Mouse (Mus musculus) gonadal fat pad, adult 2 months (tissue): ENCODE results near the gene Ttll6. TPM values are rescaled to one million over a fixed set of nuclear protein-coding genes. Genes with fewer than 3 reads are reported as not detected.
"Not testable (repeated sequence)": the region's sequence is repeated elsewhere in the genome, so short reads cannot be mapped to it uniquely, and the experiment has no call there.

ENCODE experiments used
- DNase-seq: peaks from one replicate; pipeline ENCODE4 v3.0.0-alpha.2; 2012; ENCODE audit warnings: low read depth
- polyA plus RNA-seq: library from polyadenylated mRNA; depleted of rRNA; stranded (reverse); fragments of >200 nt; gene quantifications from 2 replicates; pipeline ENCODE4 v1.2.3, GENCODE M21; 2012; rRNA removed

The Ttll6 gene
- polyA plus RNA-seq, result 0.45 and 0.84 TPM in 2 replicates

GRCm38 (mm10) chr11:96133239-96133865 lies at the start of gene Ttll6:
Ttll6 (plus strand) TSS chr11:96133786.
- no peak for DNase-seq

- no peak for DNase-seq
Observed at GRCm38 (mm10) chr11:96087981-96088380, 45.6 kb upstream of the Ttll6 start.

GRCm38 (mm10) chr11:96091073-96091472 lies 42.5 kb upstream of the Ttll6 start:
- DNase-seq, result no peak

GRCm38 (mm10) chr11:96092674-96093291 lies 40.8 kb upstream of the Ttll6 start:
- no peak for DNase-seq

GRCm38 (mm10) chr11:96093361-96093760 lies 40.2 kb upstream of the Ttll6 start:
- no peak for DNase-seq

DNA sequence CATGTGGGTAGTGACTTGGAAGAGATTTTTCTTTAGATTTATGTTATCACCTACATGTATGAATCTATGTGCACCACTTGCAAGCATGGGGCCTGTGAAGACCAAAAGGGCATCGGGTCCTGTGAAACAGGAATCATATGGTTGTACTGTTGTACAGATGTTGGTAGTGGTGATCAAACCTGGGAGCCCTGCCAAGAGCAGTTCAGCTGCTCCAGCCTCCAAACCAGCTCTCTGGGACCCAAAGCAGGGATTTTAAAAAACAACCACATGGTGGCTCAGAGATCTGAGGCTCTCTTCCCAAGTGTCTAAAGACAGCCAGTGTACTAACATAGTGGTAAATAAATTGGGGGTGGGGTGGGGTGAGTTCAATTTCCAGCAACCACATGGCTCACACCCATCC lies 25.2 kb upstream of the Ttll6 start:
- no peak for DNase-seq

DNA sequence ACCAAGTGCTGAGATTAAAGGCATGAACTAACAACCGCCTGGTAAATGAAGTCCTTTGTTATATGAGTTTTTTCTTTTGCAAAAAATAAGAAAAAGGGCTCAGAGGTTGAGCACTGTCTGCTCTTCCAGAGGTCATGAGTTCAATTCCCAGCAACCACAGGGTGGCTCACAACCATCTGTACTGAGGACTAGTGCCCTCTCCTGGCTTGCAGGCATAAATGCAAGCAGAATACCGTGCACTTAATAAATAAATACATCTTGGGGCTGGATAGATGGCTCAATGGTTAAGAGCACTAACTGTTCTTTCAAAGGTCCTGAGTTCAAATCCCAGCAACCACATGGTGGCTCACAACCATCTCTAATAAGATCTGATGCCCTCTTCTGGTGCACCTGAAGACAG lies 22.6 kb upstream of the Ttll6 start:
- DNase-seq, result not testable (repeated sequence)

GRCm38 (mm10) chr11:96111751-96112150 lies 21.8 kb upstream of the Ttll6 start, which contains the start of gene Calcoco2:
Calcoco2 (minus strand) TSS chr11:96111964.
- DNase-seq, result no peak

DNA sequence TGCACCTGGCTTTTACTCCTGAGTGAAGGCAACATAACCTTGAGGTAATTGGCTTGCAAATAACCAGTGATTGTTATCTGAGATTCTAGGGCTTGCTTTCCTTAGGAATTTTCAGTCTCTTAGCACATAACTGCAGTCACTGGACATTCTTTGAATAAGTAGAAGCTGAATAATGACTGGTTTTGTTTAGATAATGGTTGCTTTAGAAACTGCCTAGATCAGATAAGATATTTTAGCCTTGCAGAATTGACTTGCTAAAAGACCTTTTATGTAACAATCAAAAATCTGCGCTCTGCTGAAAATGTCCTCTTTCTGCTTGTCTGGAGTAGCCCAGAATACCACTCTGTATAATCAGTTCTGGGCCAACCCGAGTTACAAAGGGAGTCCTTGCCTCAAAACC lies 19.5 kb upstream of the Ttll6 start:
- DNase-seq, result no peak

DNA sequence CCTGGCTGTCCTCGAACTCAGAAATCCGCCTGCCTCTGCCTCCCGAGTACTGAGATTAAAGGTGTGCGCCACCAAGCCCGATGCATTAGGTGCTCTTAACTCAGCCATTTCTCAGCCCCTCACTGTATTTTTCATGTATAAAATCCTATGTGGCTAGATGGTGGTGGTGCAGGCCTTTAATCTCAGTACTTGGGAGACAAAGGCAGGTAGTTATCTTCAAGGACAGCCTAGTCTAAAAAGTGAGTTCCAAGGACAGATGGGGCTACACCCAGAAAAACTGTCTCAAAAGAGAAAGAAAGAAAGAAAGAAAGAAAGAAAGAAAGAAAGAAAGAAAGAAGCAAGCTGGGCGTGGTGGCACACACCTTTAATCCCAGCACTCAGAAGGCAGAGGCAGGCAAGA lies 18.2 kb upstream of the Ttll6 start:
- no peak for DNase-seq

DNA sequence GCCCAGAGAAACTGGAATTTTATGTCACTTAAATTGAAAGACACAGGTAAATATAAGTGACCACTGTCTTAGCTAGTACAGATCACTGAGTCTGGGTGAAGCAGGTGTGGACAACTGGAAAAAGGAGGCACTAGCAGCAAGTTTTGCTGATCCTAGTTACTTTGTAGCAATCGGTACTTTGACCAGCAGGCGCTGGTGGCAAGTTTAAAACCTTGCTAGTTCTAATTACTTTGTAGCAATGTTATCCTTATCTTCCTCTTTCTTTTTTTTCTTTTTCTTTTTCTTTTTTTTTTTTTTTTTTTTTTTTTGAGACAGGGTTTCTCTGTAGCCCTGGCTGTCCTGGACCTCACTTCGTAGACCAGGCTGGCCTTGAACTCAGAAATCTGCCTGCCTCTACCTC lies 17.5 kb upstream of the Ttll6 start:
- DNase-seq, result no peak

- not testable (repeated sequence) for DNase-seq
Observed at GRCm38 (mm10) chr11:96116925-96117324, 16.7 kb upstream of the Ttll6 start.

DNA sequence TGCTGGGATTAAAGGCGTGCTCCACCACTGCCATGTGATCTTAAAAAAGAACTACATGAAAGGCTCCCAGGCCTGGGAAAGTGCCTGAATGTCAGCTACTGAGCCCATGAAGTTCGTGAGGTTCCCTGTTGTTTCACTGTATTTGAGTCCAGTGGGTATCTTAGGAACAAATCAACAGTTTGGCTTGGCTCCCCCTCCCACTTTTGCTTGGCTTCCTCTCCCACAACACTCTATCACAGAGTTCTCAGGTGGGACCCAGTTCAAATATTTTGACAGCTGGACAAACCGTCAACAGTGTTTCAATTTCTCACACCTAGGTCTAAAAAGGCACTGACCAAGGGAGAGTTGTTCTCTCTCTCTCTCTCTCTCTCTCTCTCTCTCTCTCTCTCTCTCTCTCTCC lies 14.2 kb upstream of the Ttll6 start:
- no peak for DNase-seq

DNA sequence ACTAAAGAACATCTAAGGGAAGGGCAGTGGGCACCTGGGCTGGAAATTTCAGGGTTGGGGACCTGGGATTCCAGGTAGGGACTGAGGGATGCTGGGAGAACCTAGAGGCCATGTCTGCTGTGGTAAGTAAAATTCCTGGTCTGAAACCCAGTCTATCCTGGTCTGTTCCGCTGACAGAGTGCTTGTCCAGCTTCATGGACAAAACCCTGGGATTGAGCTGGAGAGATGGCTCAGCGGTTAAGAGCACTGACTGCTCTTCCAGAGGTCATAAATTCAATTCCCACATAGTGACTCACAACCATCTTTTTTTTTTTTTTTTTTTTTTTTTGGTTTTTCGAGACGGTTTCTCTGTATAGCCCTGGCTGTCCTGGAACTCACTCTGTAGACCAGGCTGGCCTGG lies 10.8 kb upstream of the Ttll6 start:
- not testable (repeated sequence) for DNase-seq

DNA sequence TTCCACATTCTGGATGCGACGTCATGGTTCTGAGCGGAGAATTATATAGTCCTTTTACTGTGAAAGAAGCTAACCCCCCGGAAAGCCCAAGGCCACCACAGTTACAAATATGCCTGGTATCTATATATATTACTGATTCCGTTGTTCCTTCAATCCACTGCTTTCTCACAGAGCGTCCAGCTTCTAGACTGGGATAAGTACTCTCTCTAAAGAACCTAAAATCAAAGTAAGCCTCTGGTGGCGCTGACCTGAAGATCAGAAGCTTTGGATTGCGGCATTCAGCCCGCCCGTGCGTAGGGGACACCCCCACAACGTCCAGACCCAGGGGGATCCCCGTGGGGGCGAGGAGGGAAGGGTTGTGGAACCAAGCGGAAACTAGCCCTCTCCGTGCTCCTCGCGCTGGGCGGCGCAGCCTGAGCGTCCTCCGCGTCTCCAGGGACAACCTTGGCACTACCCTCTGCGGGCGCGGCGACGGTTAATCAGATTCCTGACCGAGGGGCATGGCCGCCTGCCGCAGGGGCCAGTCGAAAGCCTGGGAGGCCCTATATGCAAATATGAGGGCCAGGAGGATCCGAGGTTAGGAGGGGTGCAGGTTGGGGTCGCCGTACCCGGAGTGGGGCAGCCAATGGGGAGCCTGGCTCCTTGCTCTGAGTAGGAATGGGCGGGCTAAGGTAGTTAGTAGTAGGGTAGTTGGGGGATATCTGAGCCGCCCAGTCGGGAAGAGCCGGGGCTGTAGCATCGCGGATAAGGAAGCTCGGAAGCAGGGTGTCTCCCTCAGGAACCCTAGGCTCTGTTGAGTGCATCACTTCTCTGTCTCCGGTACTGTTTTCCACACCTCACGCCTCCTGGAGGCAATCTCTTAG lies 9.3 kb upstream of the Ttll6 start:
- no peak for DNase-seq

DNA sequence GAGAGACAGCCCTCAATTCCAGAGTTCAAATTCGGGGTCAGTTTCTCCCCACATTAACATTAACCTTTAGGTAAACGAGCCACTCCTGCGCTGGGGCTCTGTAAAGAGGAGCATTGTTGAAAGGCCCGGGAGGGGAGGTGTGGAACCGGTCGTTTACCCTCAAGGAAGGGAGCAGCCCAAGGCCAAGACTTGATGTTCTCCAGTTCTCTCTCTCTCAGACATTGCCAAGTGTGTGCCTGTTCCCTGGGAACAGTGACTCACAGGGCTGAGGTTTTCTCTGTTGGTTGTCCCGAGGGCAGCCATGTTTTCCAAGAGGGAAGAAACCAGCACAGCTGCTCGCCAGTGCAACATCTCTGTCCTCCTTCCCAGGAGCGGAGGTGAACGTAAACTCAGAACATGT lies 3.0 kb upstream of the Ttll6 start:
- no peak for DNase-seq

- DNase-seq, result no peak
Observed at GRCm38 (mm10) chr11:96135847-96136246, 2.3 kb downstream of the Ttll6 start.

DNA sequence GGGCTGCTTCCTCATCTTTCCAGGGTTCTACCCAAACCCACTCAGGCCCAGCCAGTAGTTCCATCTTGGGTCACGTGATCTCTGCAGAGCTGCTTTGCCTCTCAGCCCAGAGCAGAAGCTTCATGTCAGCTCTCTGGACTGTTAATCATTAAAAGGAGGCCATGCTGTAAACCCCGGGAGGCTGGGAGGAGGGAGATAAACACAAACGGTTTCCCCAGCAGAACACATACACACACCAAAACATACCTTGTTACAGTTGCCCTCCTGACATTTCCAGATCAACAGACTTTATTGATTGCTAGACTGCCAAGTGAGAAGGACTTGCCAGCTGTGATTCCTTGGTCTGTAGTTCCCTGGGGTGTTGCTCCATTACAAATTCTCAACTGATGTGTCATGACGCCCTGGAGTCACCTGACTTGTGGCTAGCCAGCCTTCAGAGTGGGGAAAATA lies 7.2 kb downstream of the Ttll6 start:
- no peak for DNase-seq

DNA sequence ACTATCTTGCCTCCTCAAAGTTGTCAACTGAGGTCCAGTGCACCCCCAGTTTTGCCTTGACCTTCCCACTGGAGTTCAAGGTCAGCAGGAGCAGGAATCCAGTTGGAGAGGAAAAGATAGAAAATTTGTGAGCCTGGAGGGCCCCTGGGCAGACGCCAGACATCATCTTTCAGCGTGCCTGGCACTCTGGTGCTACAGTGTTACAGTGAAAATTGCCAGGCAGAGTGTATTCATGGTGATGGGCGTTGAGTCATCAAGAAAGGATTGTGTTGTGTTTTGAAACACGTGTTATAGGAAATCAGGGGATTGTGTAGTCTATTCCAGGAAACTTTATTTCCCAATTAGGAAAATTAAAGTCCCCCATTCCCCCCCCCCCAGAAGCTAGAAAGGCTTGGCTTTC lies 10.2 kb downstream of the Ttll6 start:
- no peak for DNase-seq

DNA sequence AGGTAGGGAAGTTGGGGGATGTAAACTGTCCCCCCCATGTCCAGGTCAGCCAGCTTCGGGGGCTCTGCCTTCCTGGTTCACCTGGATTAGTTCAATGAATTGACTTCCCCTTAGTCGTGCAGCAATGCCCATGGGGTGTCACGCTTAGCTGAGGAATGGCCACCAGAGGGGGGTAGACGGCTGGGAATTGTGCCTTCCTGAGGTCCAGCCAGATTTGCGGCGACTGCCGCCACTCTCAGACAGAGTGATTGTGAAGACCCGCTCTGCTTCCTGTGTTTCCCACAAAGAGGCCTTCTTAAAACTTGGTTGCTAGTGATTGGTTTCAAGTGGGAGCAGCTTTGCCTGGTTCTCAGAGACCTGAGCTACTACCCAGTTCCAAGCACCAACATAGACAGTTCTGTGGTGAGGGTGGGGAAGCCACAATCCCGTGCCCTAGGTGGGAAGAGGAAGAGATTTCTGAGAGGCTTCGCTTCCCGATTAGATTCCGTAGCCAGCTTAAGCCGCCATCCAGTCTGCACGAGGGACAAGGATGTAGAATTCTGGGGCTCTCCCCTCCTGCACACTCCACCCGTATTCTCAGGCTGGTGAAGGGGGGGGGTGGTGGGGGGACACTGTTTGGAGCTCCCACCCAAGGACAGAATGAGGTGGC lies 12.2 kb downstream of the Ttll6 start:
- DNase-seq, result no peak

DNA sequence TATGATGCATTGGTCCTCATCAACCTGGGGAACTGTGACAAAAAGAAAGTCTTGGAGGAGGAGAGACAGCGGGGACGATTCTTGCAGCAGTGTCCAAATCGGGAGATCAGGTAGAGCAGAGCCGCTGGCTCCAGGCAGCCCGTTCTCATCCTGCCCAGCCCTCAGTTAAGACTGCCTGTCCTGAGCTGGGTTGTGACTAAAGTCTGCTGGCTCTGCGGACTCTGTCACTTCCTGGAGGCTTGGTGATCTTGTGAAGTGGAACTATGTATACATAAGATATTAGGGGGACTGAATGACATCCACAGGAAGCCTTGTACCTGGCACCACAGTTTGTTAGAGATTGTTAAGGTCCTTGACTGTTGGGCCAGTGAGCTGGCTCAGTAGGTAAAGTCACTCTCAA lies 13.9 kb downstream of the Ttll6 start:
- no peak for DNase-seq

- DNase-seq, result no peak
Observed at GRCm38 (mm10) chr11:96164769-96165168, 31.2 kb downstream of the Ttll6 start.
